Mouse (Mus musculus) cerebellum, adult 8-10 months (tissue): ENCODE results near the gene Nudcd3.
A peak's percentile ranks its signal among the peaks of the same experiment; 100 is the strongest.
"Not testable (repeated sequence)": the region's sequence is repeated elsewhere in the genome, so short reads cannot be mapped to it uniquely, and the experiment has no call there.

Experiments
- DNase-seq: peaks from one replicate; pipeline ENCODE4 v3.0.0; 2022

Gene Nudcd3

GRCm38 (mm10) chr11:6120596-6120995 is 79.6 kb downstream of the Nudcd3 start:
- DNase-seq = peak; percentile 96

GRCm38 (mm10) chr11:6120001-6120400 is 80.2 kb downstream of the Nudcd3 start:
- peak; percentile 43 for DNase-seq

GRCm38 (mm10) chr11:6119312-6119711 is 80.9 kb downstream of the Nudcd3 start:
- peak; percentile 45 for DNase-seq

GRCm38 (mm10) chr11:6117956-6118355 is 82.3 kb downstream of the Nudcd3 start:
- no peak for DNase-seq

GRCm38 (mm10) chr11:6111734-6112484 is 88.3 kb downstream of the Nudcd3 start:
- no peak for DNase-seq

GRCm38 (mm10) chr11:6109990-6110389 is 90.2 kb downstream of the Nudcd3 start:
- peak; percentile 76 for DNase-seq

- no peak for DNase-seq
These were observed 91.9 kb downstream of the Nudcd3 start for GRCm38 (mm10) chr11:6108296-6108695.

GRCm38 (mm10) chr11:6107722-6108121 is 92.5 kb downstream of the Nudcd3 start:
- DNase-seq = no peak

GRCm38 (mm10) chr11:6104734-6105133 is 95.5 kb downstream of the Nudcd3 start:
- no peak for DNase-seq

GRCm38 (mm10) chr11:6096637-6097036 is 103.6 kb downstream of the Nudcd3 start:
- DNase-seq = not testable (repeated sequence)

GRCm38 (mm10) chr11:6086991-6087390 is 113.2 kb downstream of the Nudcd3 start:
- DNase-seq = no peak

- DNase-seq = no peak
These were observed 121.5 kb downstream of the Nudcd3 start for GRCm38 (mm10) chr11:6078737-6079136.

GRCm38 (mm10) chr11:6075618-6076066 is 124.6 kb downstream of the Nudcd3 start:
- DNase-seq = peak; percentile 79

- DNase-seq = no peak
These were observed 131.8 kb downstream of the Nudcd3 start for GRCm38 (mm10) chr11:6068181-6068957.

GRCm38 (mm10) chr11:6067160-6067559 is 133.1 kb downstream of the Nudcd3 start:
- no peak for DNase-seq

GRCm38 (mm10) chr11:6066176-6066575 is 134.0 kb downstream of the Nudcd3 start, which contains the start of gene Camk2b:
Gene Camk2b (minus strand): TSS chr11:6066362.
- no peak for DNase-seq

GRCm38 (mm10) chr11:6065551-6066121 is 134.6 kb downstream of the Nudcd3 start:
- DNase-seq = peak; percentile 75

GRCm38 (mm10) chr11:6065046-6065521 is 135.1 kb downstream of the Nudcd3 start:
- peak; percentile 62 for DNase-seq

GRCm38 (mm10) chr11:6064215-6065045 is 135.8 kb downstream of the Nudcd3 start:
- no peak for DNase-seq

GRCm38 (mm10) chr11:6063501-6064214 is 136.6 kb downstream of the Nudcd3 start:
- no peak for DNase-seq

- no peak for DNase-seq
These were observed 137.2 kb downstream of the Nudcd3 start for GRCm38 (mm10) chr11:6063065-6063464.

GRCm38 (mm10) chr11:6062329-6062728 is 137.9 kb downstream of the Nudcd3 start:
- no peak for DNase-seq
